Mouse (Mus musculus) ovary, postnatal 10 days (tissue): ENCODE data around the gene Manba.

Experiments used
- DNase-seq: peaks from one replicate; pipeline ENCODE4 v3.0.0; 2022; ENCODE audit warnings: low spot score

Gene Manba

DNA sequence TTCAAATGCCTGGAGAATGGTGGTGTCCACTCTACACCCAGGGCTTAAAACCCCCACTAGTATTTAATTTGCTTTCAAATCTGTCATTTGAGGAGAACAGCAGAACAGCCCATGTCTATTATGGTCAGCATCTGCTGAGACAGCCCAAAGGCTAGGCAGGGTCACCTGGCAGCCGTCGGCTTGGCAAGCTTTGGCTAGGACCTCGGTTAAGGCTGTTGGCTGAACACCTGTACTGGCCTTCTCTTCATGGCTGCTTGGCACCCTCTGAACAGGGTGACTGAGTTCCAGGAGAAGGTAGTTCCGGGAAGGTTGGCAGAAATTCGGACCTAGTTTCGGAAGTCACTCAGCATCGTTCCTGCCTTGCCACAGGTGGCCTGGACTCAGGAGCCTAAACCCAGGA lies 96.8 kb downstream of the Manba start:
- DNase-seq: no peak

DNA sequence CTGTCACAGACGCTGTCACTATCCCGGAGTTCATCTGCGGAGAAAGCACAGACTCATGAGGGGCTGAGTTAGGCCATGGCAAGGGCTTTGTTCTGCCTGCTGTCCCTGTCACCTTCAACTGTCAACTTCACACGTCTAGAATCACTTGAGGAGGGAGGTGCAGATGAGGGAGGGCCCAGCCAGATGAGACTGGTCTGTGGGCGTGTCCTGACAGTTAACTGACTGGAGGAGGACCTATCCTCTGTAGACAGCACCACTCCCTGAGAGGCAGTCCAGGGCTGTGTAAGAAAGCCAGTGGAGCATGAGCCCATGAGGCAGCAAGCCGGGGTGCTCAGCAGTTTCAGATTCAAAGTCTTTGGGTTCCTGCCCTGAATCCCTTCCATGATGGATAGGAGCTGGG lies 100.1 kb downstream of the Manba start:
- DNase-seq: no peak

DNA sequence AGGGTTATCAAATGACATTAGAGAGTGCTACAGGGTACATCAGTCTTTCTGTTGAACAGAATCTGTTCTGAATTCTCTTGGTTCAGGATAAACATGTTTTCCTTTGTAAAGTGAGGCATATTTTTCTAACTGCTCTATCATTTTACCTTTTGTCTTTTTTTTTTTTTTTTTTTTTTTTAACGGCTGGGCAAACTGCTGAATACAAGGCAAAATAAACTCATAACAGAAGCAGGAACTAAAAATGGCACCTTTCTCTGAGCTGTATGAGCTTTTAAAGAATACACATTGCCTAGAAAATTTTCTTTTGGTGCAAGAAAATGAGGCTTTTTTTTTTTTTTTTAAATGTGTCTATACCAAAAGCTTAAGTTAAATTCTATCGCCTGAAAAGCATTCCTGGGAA lies 100.6 kb downstream of the Manba start:
- DNase-seq: no peak

DNA sequence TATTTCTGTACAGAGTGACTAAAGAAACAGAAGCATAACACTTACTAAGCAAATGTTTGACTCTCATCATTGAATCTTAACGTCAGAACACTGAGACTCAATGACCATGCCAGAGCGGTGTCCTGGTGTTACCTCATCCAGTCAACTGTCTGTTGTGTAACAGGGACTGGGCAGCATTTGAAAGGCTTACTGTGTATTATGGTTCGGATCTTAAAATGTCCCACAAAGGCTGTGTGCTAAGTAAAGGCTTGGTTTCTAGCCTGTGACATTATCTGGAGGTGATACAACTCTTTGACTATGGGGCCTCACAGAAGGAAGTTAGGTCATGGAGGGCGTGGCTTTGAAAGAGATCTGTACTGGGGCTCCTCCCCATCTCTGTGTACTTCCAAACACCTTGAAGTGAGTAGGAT lies 101.1 kb downstream of the Manba start:
- no peak for DNase-seq

DNA sequence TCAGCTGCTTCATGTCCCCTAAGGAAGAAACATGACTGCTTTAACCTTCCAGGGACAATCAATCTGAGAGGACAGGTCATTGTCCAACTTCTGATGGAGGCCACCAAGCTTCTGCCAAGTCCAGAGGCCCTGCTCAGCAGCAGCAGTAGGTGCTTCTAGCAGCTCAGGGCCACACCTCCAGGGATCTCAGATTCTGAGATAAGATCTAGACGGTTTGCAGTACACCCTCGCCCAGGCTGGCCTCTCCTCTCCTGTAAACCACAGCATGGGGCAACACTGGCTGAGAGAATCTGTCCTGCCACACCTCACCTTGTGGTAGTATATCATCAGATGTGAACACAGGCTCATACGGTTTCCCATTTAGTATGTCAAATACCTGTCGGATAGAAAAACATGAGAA lies 105.1 kb downstream of the Manba start:
- DNase-seq: no peak

DNA sequence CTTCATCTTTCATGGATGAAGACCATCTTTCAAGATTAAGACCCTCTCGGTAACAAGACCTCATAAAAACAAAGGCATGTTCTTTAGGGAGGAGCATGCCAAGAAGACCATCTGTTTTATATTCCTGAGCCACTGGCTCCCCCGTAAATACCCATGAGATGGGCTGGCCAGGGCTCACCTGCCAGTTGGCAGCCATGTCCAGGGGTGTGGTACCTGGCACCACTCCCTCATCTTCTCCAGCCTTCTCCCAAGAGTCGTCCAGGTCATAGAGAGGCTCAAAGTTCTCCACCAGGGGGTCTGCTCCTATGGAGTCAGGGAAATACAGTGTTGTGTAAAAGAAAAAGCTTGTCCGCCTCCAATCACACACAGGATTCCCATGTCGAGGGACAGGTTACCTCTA lies 106.0 kb downstream of the Manba start:
- no peak for DNase-seq

DNA sequence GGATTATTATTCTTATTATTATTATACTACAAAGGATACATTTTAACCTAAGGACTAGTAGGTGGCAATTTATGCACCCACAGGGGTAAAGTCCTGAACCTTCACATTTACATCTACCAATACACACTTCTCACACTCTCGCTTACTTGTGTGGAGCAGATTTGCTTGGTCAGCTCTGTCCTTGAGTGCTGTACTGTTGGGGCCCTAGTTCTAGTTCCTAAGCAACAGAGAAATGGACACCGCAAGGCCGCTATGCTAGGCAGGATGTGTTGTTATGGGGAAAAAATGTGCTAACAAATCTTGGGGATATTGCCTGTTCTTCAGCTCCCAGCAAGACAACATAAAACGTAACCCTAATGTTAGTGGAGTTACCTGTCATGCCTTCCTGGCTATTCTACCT lies 106.6 kb downstream of the Manba start:
- DNase-seq: no peak

DNA sequence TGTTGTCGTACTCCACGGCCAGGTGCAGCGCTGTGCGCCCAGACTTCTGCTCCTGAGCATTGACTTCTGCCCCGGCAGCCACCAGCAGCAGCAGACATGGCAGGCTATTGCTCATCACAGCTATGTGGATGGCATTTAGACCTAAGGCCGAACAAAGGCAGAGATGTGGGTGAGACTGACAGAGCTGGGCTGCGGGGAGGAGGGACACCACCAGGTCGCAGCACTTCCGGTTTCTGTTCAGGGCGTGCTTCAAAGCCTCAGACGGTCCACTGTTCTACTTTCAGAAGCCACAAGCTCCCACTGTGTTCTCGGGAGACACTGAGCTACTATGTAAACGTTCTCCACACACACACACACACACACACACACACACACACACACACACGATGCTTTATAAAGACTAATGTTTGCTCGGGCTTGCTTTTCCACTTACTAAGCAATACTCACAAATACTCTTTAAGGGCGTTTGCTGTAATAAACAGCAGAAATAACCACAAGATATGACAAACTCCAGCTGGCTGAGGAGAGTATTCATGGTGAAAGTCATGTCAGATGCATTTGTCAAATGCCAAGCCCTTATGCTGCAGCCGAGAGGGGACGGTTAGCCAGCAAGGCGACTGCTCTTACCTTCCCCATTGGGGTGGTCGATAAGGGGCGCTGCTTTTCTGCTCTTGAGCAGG lies 109.0 kb downstream of the Manba start:
- no peak for DNase-seq

DNA sequence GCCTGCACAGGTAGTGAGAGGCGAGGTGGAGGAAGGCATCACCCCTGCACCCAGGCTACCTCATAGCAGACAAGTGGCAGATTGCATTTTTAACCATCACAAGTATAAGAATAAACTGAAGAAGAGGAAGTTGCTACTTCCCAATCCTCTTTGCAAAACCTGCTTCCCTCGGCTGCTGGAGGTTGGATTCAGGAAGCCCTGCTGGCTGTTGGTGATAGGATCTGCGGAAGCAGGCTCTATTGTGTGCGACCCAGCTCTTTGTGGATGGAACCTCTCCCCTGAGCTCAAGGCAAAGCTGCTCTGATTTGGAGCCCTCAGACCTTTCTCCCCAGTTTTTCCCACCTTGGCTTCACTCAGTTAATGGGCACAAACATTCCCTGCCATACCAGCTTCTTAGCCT lies 111.6 kb downstream of the Manba start:
- DNase-seq: no peak

DNA sequence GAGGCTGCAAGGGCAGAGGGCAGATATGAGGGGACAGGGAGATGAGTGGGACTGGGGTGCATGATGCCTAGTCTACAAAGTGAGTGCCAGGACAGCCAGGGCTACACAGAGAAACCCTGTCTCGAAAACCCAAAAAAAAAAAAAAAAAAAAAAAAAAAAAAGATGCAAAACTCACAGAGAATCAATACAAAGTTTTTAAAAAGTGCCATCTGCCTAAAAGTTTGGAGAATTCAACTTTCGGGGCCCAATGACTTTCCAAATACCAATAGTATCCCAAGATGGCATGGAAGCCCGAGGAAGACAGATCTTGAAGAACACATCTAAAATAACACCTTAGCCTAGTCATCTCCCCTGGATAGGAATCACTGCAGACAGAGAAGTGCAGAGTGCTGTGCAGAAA lies 112.9 kb downstream of the Manba start:
- no peak for DNase-seq

DNA sequence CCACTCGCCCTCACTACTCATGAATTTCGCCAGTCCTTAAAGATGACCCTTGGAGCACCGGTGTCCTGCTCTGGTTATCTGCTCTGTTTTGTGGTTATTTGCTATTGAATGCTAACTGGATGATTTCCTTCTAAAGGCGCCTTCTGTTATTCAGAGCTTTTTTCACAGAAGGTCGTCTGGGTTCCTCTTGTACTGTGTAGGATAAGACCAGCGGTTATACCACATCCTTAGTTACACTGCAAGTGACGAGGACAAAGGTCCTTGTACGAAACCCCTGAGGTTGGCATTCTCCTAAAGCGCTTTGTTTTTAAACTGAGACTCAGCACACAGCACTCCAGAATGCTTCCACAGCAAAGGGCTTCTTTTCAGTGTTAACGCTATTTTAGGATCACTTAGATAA lies 117.3 kb downstream of the Manba start:
- DNase-seq: no peak

DNA sequence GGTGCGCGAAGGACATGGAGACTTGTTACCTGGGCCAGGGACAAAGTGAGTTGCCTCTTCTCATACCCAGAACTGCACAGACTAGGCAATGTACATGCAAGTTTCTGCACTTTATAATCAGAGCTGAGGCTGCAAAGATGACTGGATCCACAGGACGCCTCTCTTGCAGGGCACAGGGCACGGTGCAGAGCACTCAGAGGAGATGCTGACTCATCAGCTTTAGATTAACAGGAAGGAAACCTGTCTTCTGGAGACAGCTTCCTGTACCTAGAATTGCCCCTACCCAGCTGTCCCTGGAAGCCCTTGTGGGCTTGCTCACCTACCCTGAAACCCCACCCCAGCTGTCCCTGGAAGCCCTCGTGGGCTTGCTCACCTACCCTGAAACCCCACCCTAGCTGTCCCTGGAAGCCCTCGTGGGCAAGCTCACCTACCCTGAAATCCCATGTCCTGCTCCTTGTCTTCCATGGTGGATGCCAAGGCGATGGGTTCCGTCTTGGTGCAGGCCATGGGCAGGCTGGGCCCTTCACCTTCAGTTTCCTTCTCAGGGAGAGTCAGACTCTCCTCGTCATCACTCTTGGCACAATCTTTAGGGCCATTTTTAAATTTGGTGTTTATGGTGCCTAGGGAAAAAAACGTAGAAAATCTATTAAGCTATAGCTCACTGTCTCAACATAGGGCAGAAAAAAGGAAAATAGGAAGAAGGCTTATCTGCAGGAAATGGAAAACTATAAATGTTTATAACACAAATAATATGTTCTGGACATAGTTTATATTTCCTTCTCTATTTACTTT lies 119.4 kb downstream of the Manba start:
- no peak for DNase-seq

DNA sequence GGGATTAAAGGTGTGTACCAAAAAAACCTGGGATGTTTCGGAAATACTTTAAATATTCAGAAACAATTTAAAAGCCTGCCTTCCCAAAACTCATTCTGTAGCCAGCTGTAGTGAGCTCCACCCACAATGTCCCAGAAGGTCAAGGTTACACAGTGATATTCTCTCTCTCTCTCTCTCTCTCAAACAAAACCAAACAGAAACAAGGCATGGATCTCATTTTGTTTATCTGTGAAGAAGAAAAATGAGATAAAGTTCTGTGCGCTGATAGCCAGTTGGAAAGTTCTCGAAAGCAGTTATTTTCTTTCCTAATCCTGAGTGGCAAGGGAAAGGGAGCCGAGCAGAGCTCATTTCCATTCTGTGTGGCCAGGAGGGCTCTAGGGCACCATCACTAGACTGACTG lies 120.1 kb downstream of the Manba start:
- DNase-seq: no peak

DNA sequence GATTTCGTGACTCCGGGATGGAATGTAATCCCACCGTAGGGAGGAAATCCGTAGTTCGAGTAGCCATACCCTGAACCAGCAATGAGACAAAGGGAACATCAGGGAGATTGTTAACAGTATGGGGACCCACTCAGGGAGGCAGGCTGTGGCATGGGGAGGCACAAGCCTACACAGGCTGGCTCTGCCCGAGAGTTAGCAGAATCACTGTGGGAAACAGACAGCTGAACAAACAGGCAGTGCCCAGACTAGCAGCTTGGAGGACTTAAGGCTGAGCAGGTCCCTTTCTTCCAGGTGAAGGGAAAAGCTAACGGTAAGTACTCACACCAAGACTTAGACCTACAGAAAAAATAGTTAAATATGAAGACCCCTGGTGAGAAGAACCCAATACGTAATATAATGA lies 121.2 kb downstream of the Manba start:
- DNase-seq: no peak

DNA sequence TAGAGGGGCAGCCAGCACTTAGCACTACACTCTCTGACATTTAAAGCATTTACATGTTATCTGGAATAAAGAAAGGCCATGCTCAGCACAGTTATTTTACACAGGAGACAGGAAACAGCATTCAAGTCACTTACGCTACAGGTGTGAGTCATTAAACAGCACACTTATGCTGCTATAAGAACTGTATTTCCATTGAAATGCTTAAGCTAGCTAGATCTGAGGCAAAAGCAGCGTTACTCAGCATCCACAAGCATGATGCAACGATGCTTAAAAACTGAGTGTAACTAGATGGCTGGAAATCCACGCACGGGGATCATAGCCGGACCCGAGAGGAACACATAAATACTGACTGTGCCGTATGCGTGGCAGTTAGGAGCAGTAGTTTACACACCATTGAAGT lies 121.6 kb downstream of the Manba start:
- no peak for DNase-seq

DNA sequence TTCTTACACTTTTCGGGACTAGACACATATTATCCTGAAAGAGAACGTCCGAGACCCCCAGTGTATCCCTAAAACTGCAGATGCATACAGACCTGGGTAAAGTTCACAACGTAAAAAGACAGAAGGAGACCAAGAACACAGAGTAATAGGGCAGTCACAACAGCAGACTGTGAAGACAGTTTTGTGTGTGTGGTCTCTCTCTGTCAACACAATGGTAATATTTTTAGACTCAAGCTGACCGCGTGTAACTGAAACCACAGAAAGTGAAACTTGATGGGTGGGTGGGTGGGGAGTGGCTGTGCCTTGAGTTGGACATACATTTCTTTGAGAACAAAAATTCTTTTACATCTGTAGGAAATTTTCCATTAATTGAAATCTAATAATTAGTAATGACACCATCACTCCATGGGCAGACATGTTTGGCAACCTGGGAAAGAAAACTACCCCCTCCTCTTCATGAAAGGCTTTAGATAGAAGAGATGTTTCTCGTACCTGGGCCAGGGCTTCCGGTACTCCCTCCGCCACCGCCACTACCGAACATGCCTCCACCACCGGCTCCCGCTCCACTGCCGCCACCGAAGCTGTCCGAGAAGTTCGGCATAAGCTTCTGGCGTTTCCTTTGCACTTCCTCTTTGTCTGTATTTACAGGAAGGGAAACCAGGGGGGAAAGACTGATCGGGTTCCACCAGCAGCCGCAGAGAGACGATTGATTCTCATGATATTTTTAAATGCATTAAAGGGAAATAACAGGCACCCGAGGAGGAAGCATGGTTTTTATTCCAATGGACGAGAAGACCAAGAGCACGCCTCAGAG lies 122.5 kb downstream of the Manba start:
- no peak for DNase-seq

DNA sequence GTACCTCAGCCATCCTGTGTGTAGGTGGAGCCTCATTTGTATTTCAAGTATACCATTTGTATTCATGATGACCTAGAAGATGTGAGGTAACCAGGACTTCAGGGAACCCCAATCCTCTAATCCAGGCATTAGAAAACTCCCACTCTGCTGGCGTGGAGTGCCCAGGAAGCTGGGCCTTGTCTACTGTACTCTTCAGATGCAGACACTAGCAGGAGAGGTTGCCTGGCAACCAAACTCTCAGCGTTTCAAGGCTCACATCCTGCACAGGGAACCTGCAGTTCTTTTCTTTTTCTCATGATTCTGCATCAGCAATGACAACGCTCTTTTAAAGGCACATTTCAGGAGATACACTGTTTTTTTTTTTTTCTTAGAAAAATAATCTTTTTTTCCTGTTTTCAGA lies 124.8 kb downstream of the Manba start:
- no peak for DNase-seq

DNA sequence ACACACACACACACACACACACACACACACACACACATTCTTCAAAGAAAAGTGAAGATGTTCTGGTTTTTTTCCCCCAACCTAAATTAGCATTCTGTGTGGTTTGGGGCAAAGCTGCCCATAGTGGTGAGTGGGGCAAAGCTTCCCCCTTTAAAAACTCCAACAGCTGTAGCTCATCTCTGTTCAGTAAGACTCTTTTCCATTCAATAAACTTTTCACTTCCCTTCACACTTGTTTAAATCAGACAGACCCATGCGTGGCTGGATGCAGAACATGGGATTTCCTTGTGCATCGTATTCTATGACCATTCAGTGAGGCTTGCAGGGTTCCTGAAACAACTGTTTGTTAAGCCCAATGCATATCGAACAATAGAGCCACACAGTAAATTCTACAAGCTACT lies 129.0 kb downstream of the Manba start:
- no peak for DNase-seq

DNA sequence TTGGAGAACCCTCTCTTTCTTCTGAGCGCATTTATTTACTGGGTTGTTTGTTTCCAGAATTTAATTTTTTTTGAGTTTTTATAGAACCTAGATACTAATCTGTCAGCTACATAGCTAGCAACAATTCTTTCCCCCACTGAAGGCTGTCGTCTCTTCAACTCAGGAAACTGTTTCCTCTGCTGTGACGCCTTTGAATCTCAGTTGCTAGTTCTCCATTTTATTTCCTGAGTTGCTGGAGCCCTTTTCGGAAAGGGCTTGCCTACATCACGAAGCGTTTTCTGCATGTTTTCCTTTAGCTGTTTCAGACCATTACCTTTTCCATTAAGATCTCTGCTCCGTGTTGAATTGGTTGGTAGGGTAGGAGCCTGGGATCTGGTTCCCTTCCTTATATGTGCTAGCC lies 131.3 kb downstream of the Manba start:
- DNase-seq: no peak
